Mouse (Mus musculus) gastrocnemius, postnatal 36 days (tissue): Measurements from ENCODE around the gene Selenoo. TPM values are rescaled to one million over a fixed set of nuclear protein-coding genes. Genes with fewer than 3 reads are reported as not detected.

ENCODE experiments used
- DNase-seq, 2 experiments: peaks; one replicate each; pipeline ENCODE4 v3.0.0; 2022
- intact Hi-C: fragments of 180-260 bp; cut with DNase I; formaldehyde crosslinking; loops from one replicate; pipeline ENCODE4 v1.15.1; 2025
- total RNA-seq, 2 experiments: library from RNA; stranded (reverse); gene quantifications; 2 replicates each; pipeline ENCODE4 v1.2.3; 2021

Gene Selenoo
- total RNA-seq, 2 experiments from 2014 or later: 12.5 to 14.4 TPM

DNA sequence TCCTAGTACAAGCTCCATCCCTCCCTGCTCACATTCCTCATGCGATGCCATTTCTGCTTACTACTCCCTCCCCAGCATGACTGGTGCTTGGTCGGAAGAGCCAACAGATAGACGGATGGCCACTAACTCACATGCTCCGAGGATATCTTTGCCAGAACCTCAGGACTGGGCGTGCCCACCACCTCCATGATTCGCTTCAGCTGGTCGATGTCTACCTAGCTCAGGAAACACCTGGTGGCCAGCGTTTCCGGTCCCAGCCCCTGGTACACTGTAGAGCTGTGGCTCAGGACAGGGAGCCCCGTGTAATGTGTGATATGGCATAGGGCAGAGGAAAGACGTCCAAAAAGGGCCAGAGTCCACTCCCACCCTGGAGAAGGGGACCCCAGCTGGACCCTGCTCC lies 56.1 kb downstream of the Selenoo start:
- intact Hi-C loops: loop anchor here (5.0 kb wide), 1 partner anchor 32 kb away; no protein-coding TSS in a partner anchor

DNA sequence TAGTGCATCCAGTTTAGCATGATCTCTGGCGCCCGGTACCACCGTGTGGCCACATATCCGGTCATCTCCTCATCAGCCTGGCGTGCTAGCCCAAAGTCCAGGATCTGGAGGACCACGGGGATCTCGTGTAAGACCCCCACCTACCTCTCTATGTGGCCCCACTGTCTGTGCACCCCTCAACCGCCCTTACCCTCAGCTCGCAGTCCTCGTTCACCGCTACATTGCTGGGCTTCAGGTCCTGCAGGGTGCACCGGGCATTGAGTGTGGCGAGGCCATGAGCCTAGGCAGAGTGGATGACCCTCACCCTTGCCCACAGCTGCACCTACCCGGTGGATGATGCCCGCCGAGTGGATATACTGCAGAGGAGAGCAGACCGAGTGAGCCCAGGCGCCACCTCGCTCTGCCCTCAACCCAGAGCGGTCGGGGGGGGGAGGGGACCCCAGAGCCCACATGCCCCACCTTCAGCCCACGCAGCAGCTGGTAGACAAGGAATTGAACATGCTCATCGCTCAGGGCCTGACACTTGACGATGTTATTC lies 57.0 kb downstream of the Selenoo start:
- intact Hi-C loops: no loop called here
- no peak for DNase-seq

More for the DNA sequence above, 56.1 kb downstream of the Selenoo start:
- no peak for DNase-seq

- no peak for DNase-seq
- intact Hi-C loops: no loop called here
These were observed 57.7 kb downstream of the Selenoo start for GRCm38 (mm10) chr15:89146537-89146936.

DNA sequence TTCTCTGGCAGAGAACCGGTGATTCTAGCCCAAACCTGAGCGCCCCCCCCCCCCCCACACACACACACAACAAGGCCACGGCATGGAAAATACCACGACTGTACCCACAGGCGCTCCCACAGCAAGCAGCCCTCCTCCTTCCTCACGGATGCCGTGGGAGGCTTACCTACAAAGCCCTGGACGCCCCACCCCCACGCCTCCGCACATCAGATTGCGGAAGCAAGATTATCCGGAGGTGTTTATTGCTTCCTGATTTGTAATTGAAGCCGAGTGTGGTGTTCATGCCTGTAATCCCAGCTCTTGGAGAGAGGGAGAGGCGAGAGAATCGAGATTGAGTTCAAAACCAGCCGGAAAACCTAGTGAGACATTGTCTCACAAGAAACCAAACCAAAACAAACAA lies 58.1 kb downstream of the Selenoo start:
- intact Hi-C loops: no loop called here
- DNase-seq: no peak

DNA sequence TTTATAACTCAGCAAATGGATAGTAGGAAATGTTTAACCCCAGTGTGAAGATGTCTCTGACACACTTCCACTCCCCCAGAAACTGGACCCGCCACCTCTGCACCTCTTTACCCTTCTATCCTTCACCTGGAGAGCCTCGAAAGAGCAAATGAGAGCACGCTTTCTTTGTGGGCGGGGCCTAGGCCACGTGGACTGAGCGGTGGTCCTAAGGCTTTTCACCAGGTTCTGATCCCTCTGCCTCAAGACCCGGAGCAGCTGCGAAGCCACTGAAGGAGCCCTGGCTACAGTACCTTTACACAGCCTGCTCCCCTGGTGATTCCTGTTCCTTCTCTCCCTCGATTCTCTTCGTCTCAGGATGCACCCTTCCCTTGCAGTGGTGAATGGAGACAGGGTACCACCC lies 58.6 kb downstream of the Selenoo start:
- intact Hi-C loops: no loop called here
- no peak for DNase-seq

DNA sequence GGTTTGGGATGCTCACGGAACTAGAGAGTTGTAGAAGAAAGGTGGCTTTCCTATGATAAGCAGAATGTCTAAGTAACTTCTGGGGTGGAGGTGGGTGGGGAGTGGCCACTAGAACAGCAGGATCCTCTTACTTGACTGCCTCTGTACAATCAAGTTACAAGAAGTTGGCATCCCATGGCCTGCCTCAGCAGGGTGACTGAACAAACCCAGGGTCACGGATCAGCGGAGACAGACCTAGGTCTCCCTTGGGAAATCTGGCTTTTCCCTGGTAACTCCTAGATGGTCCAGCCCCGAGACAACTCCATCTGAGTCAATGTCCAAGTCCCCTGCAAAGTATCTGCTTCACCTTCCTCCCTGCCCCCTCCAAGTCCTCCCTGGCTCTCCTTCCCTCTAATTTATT lies 59.0 kb downstream of the Selenoo start:
- intact Hi-C loops: no loop called here
- no peak for DNase-seq

DNA sequence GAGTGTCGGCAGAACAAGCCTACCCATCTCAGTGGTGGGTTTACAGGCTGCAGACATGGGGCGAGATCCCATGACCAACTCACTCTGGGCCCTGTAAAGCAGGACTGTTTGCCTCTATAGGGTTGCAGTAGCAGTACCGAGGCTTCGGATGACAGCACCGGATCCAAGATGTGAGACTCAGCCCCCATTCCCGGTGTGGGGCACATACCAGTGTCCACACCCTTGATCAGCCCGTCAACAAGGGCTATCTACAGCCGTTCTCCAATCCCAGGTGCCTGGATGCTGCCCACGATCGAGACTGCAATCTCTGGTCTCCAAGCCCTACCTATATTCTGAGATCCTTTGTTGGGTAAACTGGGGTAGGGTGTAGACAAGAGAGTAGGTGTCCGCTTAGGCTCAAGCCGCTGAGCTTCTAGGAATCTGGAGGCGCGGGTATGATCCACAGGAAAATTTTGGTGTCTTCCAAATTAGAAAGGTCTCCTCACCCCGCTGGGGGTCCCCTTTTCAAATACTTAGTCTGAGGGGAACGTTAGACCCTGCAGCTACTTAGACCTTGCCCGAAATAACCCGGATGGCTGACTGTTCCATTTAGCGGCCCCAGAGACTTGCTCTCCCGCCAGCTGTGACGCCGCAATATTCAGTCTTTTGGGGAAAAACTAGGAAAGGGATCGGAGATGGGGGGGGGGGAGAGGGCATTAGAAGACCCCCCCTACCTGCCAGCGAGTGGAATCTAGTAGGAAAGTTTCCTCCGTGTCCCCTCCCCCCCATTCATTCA lies 59.8 kb downstream of the Selenoo start:
- DNase-seq: no peak
- intact Hi-C loops: no loop called here

GRCm38 (mm10) chr15:89149271-89150040 lies 60.6 kb downstream of the Selenoo start, which contains the start of gene Mapk11:
Gene Mapk11, minus strand, starts transcription at chr15:89149628.
- intact Hi-C loops: no loop called here
- DNase-seq: no peak

Other genes starting within 250 kb of the Selenoo start
- gene Pim3, start 226.9 kb upstream of the Selenoo start, total RNA-seq: 10 to 100 TPM; 22.1 to 32.2 TPM
- gene Ttll8, start 134.7 kb upstream of the Selenoo start, total RNA-seq: not detected
- gene Mlc1, start 110.1 kb upstream of the Selenoo start, total RNA-seq: not detected
- not detected for gene Mov10l1, start 106.2 kb upstream of the Selenoo start, total RNA-seq
- not detected for gene Panx2, start 29.4 kb upstream of the Selenoo start, total RNA-seq
- gene Trabd, start 14.0 kb upstream of the Selenoo start, total RNA-seq: 10 to 100 TPM; 29.5 to 29.7 TPM
- 1 to 10 TPM; 7.0 to 8.0 TPM for gene Tubgcp6, start 34.0 kb downstream of the Selenoo start, total RNA-seq
- gene Hdac10, start 39.6 kb downstream of the Selenoo start, total RNA-seq: 1 to 10 TPM; 4.9 to 6.4 TPM
- gene Mapk12, start 51.6 kb downstream of the Selenoo start, total RNA-seq: 100 to 1,000 TPM; 131 to 136 TPM
- 1 to 10 TPM in 1 of 2 experiments, under 1 TPM in 1; 0.79 to 1.1 TPM for gene Mapk11, start 60.5 kb downstream of the Selenoo start, total RNA-seq
- gene Plxnb2, start 91.7 kb downstream of the Selenoo start, total RNA-seq: 1 to 10 TPM; 8.9 to 9.6 TPM
- gene Dennd6b, start 107.4 kb downstream of the Selenoo start, total RNA-seq: 1 to 10 TPM; 7.6 to 9.0 TPM
- gene Ppp6r2, start 122.5 kb downstream of the Selenoo start, total RNA-seq: 10 to 100 TPM; 81.0 to 85.9 TPM
- 10 to 100 TPM; 62.0 to 62.1 TPM for gene Sbf1, start 226.2 kb downstream of the Selenoo start, total RNA-seq
- not detected for gene Adm2, start 233.6 kb downstream of the Selenoo start, total RNA-seq
- not detected for gene Miox, start 245.3 kb downstream of the Selenoo start, total RNA-seq